Mouse (Mus musculus) cerebellum, postnatal 4 days (tissue): ENCODE data around the gene Pclo.
"Not testable (repeated sequence)": the region's sequence is repeated elsewhere in the genome, so short reads cannot be mapped to it uniquely, and the experiment has no call there.

Experiments
- DNase-seq, 2 experiments: peaks; one replicate each; pipeline ENCODE4 v3.0.0; 2022; ENCODE audit warnings: low spot score in 2 of 2, mixed read lengths in 1 of 2

Gene Pclo

GRCm38 (mm10) chr5:14680419-14680818, 165.7 kb downstream of the Pclo start:
- no peak for DNase-seq

GRCm38 (mm10) chr5:14691995-14692394, 177.3 kb downstream of the Pclo start:
- DNase-seq, result no peak

- no peak for DNase-seq
These were observed 182.0 kb downstream of the Pclo start for GRCm38 (mm10) chr5:14696745-14697144.

- DNase-seq, result no peak
These were observed 186.2 kb downstream of the Pclo start for GRCm38 (mm10) chr5:14700900-14701299.

- DNase-seq, result no peak
These were observed 190.7 kb downstream of the Pclo start for GRCm38 (mm10) chr5:14705423-14705822.

GRCm38 (mm10) chr5:14707311-14707710, 192.6 kb downstream of the Pclo start:
- DNase-seq, result no peak

- DNase-seq, result no peak
These were observed 208.9 kb downstream of the Pclo start for GRCm38 (mm10) chr5:14723576-14723975.

- DNase-seq, result no peak
These were observed 214.0 kb downstream of the Pclo start for GRCm38 (mm10) chr5:14728676-14729253.

GRCm38 (mm10) chr5:14750882-14751281, 236.2 kb downstream of the Pclo start:
- DNase-seq, result peak in 1 of 2 experiments; percentile 50

- no peak for DNase-seq
These were observed 252.0 kb downstream of the Pclo start for GRCm38 (mm10) chr5:14766686-14767085.

- DNase-seq, result no peak
These were observed 267.8 kb downstream of the Pclo start for GRCm38 (mm10) chr5:14782362-14783082.

GRCm38 (mm10) chr5:14793891-14794290, 279.2 kb downstream of the Pclo start:
- no peak for DNase-seq

- DNase-seq, result peak; percentile 27 to 49
These were observed 292.4 kb downstream of the Pclo start for GRCm38 (mm10) chr5:14807136-14807535.

- no peak for DNase-seq
These were observed 318.6 kb downstream of the Pclo start for GRCm38 (mm10) chr5:14833165-14833860.

- peak in 1 of 2 experiments; percentile 3 for DNase-seq
These were observed 319.7 kb downstream of the Pclo start for GRCm38 (mm10) chr5:14834155-14834991.

- DNase-seq, result no peak
These were observed 338.9 kb downstream of the Pclo start for GRCm38 (mm10) chr5:14853650-14854049.

GRCm38 (mm10) chr5:14885291-14885690, 370.6 kb downstream of the Pclo start:
- DNase-seq, result not testable (repeated sequence)

GRCm38 (mm10) chr5:14892242-14892641, 377.5 kb downstream of the Pclo start:
- no peak for DNase-seq

GRCm38 (mm10) chr5:14903539-14903938, 388.8 kb downstream of the Pclo start:
- DNase-seq, result not testable (repeated sequence)
